Mouse (Mus musculus) lung, adult 2 months (tissue): ENCODE measurements at regions not wholly inside any gene's neighbourhood (a gene's known extent, or its start where the extent isn't known, plus 50 kb on each side); places are given as distances from the start of the nearest gene placed in this dataset.

Experiments used
- DNase-seq: peaks from one replicate; pipeline ENCODE4 v3.0.0; 2022
- H3K4me1 ChIP-seq: fragments of 200-500 bp; 2 replicates; pipeline ENCODE4 v1.6.1; 2011; ENCODE audit warnings: low read length; ENCODE audit not compliant: control insufficient read depth, insufficient read depth
- H3K4me3 ChIP-seq: fragments of 200-500 bp; replicated peaks from 2 replicates; pipeline ENCODE3; 2011; ENCODE audit warnings: low read depth, mild to moderate bottlenecking, control low read depth, low read length; ENCODE audit errors: extremely low read depth
- CTCF ChIP-seq: fragments of 200-500 bp; IDR thresholded peaks from 2 replicates; pipeline ENCODE4 v1.5.1; 2011; ENCODE audit warnings: mild to moderate bottlenecking, low read length, control low read depth; ENCODE audit not compliant: insufficient read depth
- POLR2A ChIP-seq: fragments of 200-500 bp; IDR thresholded peaks from 2 replicates; pipeline ENCODE4 v1.6.1; 2011; ENCODE audit warnings: low read depth, mild to moderate bottlenecking, control low read depth, low read length, borderline replicate concordance; ENCODE audit errors: extremely low read depth
- WGBS: fragments of 180-500 bp; shearing (Covaris S2); methylation state at CpG from one replicate; pipeline ENCODE4 v1.1.7; 2018; 5-methylcytosine and 5-hydroxymethylcytosine counted together

- Histone ChIP-seq H3K4me1 (no peaks in the 10 kb centered on the region), H3K4me3 (no peak overlapping the region)
- no peak for DNase-seq
- TF ChIP-seq POLR2A (no peak), CTCF (no peak)
- WGBS: 55% methylated on average over 22 of the region's 22 CpGs
Measured at GRCm38 (mm10) chr3:34330970-34331888, 250.1 kb upstream of the Dnajc19 start.

GRCm38 (mm10) chr3:34328865-34329264, 247.7 kb upstream of the Dnajc19 start:
- no peak for TF ChIP-seq POLR2A
- no peak for TF ChIP-seq CTCF
- Histone ChIP-seq H3K4me1 (no peaks in the 10 kb centered on the region), H3K4me3 (no peak overlapping the region)
- 24% methylated on average over 2 of the region's 2 CpGs for WGBS
- no peak for DNase-seq

- no peak overlapping the region for H3K4me3 ChIP-seq
- 80% methylated on average over 1 of the region's 1 CpGs for WGBS
- DNase-seq: no peak
- TF ChIP-seq CTCF: no peak
- no peak for TF ChIP-seq POLR2A
- H3K4me1 ChIP-seq: no peaks in the 10 kb centered on the region
Measured at GRCm38 (mm10) chr3:34325669-34326068, 244.5 kb upstream of the Dnajc19 start.

- no peaks in the 10 kb centered on the region for H3K4me1 ChIP-seq
- DNase-seq: no peak
- no peak for TF ChIP-seq CTCF
- TF ChIP-seq POLR2A: no peak
- 31% methylated on average over 15 of the region's 15 CpGs for WGBS
- no peak overlapping the region for H3K4me3 ChIP-seq
Measured at GRCm38 (mm10) chr3:34322527-34323210, 241.5 kb upstream of the Dnajc19 start.

GRCm38 (mm10) chr3:34314798-34315197, 233.7 kb upstream of the Dnajc19 start:
- TF ChIP-seq CTCF (no peak), POLR2A (no peak)
- Histone ChIP-seq H3K4me1 (no peaks in the 10 kb centered on the region), H3K4me3 (no peak overlapping the region)
- DNase-seq: no peak
- 88% methylated on average over 8 of the region's 8 CpGs for WGBS

- Histone ChIP-seq H3K4me1 (no peaks in the 10 kb centered on the region), H3K4me3 (no peak overlapping the region)
- no peak for TF ChIP-seq CTCF
- TF ChIP-seq POLR2A: no peak
- WGBS: 74% methylated on average over 11 of the region's 11 CpGs
- DNase-seq: no peak
Measured at GRCm38 (mm10) chr3:34314393-34314792, 233.3 kb upstream of the Dnajc19 start.

GRCm38 (mm10) chr3:34311944-34312343, 230.8 kb upstream of the Dnajc19 start:
- WGBS: 84% methylated on average over 6 of the region's 6 CpGs
- DNase-seq: no peak
- TF ChIP-seq CTCF: no peak
- TF ChIP-seq POLR2A: no peak
- no peak overlapping the region for H3K4me3 ChIP-seq
- H3K4me1 ChIP-seq: no peaks in the 10 kb centered on the region

- WGBS: 68% methylated on average over 2 of the region's 2 CpGs
- DNase-seq: no peak
- TF ChIP-seq POLR2A: no peak
- TF ChIP-seq CTCF: no peak
- Histone ChIP-seq H3K4me1 (no peaks in the 10 kb centered on the region), H3K4me3 (no peak overlapping the region)
Measured at GRCm38 (mm10) chr3:34299637-34300036, 218.5 kb upstream of the Dnajc19 start.

- 69% methylated on average over 5 of the region's 5 CpGs for WGBS
- TF ChIP-seq CTCF (no peak), POLR2A (no peak)
- no peak for DNase-seq
- no peaks in the 10 kb centered on the region for H3K4me1 ChIP-seq
- no peak overlapping the region for H3K4me3 ChIP-seq
Measured at GRCm38 (mm10) chr3:34287836-34288235, 206.7 kb upstream of the Dnajc19 start.
